Mouse (Mus musculus) stomach, embryonic 14.5 days (tissue): ENCODE measurements around the gene Bglap3. TPM values are rescaled to one million over a fixed set of nuclear protein-coding genes. Genes with fewer than 3 reads are reported as not detected.

Experiments
- ATAC-seq: fragments of 200-750 bp; cut with Nextera tagmentation; 2 replicates; pipeline ENCODE4 v1.8.0; 2017; ENCODE audit warnings: low read depth, moderate TSS enrichment; ENCODE audit not compliant: insufficient number of reproducible peaks, insufficient read depth, low FRiP score
- H3K27ac ChIP-seq: fragments of 300-500 bp; sonication (generic); 2 replicates; pipeline ENCODE4 v1.5.1; 2014; ENCODE audit warnings: mild to moderate bottlenecking, low read length, moderate library complexity, mixed read lengths
- H3K27me3 ChIP-seq: fragments of 300-500 bp; sonication (generic); 2 replicates; pipeline ENCODE4 v1.6.1; 2014; ENCODE audit warnings: low read length, control low read depth, mixed read lengths; ENCODE audit not compliant: control insufficient read depth, insufficient read depth
- H3K36me3 ChIP-seq: fragments of 300-500 bp; sonication (generic); 2 replicates; pipeline ENCODE4 v1.6.1; 2014; ENCODE audit warnings: mild to moderate bottlenecking, control low read depth, low read length, moderate library complexity, mixed read lengths; ENCODE audit not compliant: control insufficient read depth, insufficient read depth
- H3K4me1 ChIP-seq: fragments of 300-500 bp; sonication (generic); 2 replicates; pipeline ENCODE4 v1.6.1; 2014; ENCODE audit warnings: low read length, control low read depth, mixed read lengths; ENCODE audit not compliant: control insufficient read depth, insufficient read depth
- H3K4me2 ChIP-seq: fragments of 300-500 bp; sonication (generic); replicated peaks from 2 replicates; pipeline ENCODE4 v1.6.1; 2014; ENCODE audit warnings: low read depth, low read length, control low read depth
- H3K4me3 ChIP-seq: fragments of 300-500 bp; sonication (generic); 2 replicates; pipeline ENCODE4 v1.5.1; 2014; ENCODE audit warnings: low read depth, low read length, control low read depth
- H3K9ac ChIP-seq: fragments of 300-500 bp; sonication (generic); replicated peaks from 2 replicates; pipeline ENCODE4 v1.6.1; 2014; ENCODE audit warnings: low read depth, mild to moderate bottlenecking, control low read depth, low read length, moderate library complexity, mixed read lengths
- H3K9me3 ChIP-seq: fragments of 300-500 bp; sonication (generic); 2 replicates; pipeline ENCODE4 v1.6.1; 2016; ENCODE audit warnings: low read depth, low read length, control low read depth; ENCODE audit not compliant: control insufficient read depth
- WGBS: fragments of 180-500 bp; shearing (Covaris S2); extraction: QIAGEN DNeasy Blood & Tissue Kit; methylation state at CpG from one replicate; pipeline ENCODE4 v1.1.7; 2014; 5-methylcytosine and 5-hydroxymethylcytosine counted together
- polyA plus RNA-seq: library from polyadenylated mRNA; unstranded; fragments of >200 nt; fragmentation: Nextera tagmentation; extraction: Ambion mirVana; gene quantifications from 2 replicates; pipeline ENCODE4 v1.2.1, GENCODE M21; 2014

The Bglap3 gene
- polyA plus RNA-seq, 1 experiment from 2014 or later, result not detected

- Histone ChIP-seq H3K4me2 (peak overlapping the region; percentile 46), H3K36me3 (no peaks in the 10 kb centered on the region), H3K4me1 (peaks cover 18% of the 10 kb centered on the region), H3K9me3 (no peaks in the 10 kb centered on the region), H3K27me3 (no peaks in the 10 kb centered on the region), H3K27ac (peak overlapping the region; percentile 94), H3K4me3 (peak overlapping the region; percentile 70), H3K9ac (peak overlapping the region; percentile 80)
- under 1% methylated on average over 27 of the region's 27 CpGs for WGBS
- peak; percentile 11; the same call in 1 of the 2 replicates for ATAC-seq
These were observed 37.0 kb downstream of the Bglap3 start for GRCm38 (mm10) chr3:88335436-88336053.

DNA sequence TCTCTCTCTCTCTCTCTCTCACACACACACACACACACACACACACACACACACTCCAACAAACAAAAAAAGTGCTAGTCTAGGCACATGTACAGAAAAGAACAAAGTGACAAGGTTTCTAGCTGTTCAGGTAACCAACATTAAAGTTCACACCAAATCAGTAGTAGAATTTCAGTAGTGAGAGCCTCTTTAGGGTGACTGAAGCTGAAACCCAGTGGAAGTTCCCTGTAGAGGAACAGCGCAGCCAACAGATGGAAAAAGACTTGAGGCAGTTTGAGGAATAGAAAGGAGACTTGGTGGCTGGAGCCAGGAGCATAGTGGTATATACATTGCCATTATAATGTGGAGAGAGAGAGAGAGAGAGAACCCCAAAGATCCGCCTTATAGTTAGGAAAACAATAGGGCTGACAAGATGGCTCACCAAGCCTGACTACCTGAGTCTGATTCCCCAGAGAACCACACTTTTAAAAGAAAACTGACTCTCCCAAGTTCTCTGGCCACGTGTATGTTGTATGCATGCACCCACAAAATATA is 37.6 kb downstream of the Bglap3 start:
- H3K27me3 ChIP-seq, result no peaks in the 10 kb centered on the region

GRCm38 (mm10) chr3:88334029-88334658 is 38.4 kb downstream of the Bglap3 start:
- no peak overlapping the region for H3K9ac ChIP-seq
- peak; percentile 54 for ATAC-seq

More for the DNA sequence above, 37.6 kb downstream of the Bglap3 start:
- Histone ChIP-seq H3K4me1 (peaks cover 18% of the 10 kb centered on the region), H3K9ac (peak overlapping the region; percentile 80), H3K27ac (peak overlapping the region; percentile 94; the same call in 1 of the 2 replicates), H3K4me2 (peak overlapping the region; percentile 46), H3K9me3 (no peaks in the 10 kb centered on the region), H3K4me3 (peak overlapping the region; percentile 70), H3K36me3 (no peaks in the 10 kb centered on the region)
- 33% methylated on average over 3 of the region's 3 CpGs for WGBS
- ATAC-seq, result no peak

GRCm38 (mm10) chr3:88331282-88331681 is 41.3 kb downstream of the Bglap3 start:
- H3K9ac ChIP-seq, result no peak overlapping the region
- WGBS, result 42% methylated on average over 2 of the region's 2 CpGs
- H3K9me3 ChIP-seq, result no peaks in the 10 kb centered on the region
- H3K4me2 ChIP-seq, result no peak overlapping the region
- H3K4me1 ChIP-seq, result 0 out of 2 replicates have a peak, but pooled peaks cover 4% of the 10 kb centered on the region
- peaks cover 17% of the 10 kb centered on the region for H3K36me3 ChIP-seq
- H3K4me3 ChIP-seq, result no peak overlapping the region
- H3K27ac ChIP-seq, result no peak overlapping the region
- H3K27me3 ChIP-seq, result no peaks in the 10 kb centered on the region
- ATAC-seq, result no peak

More at GRCm38 (mm10) chr3:88334029-88334658, 38.4 kb downstream of the Bglap3 start:
- H3K9me3 ChIP-seq, result no peaks in the 10 kb centered on the region
- H3K4me3 ChIP-seq, result peak overlapping the region; percentile 25
- peaks cover 18% of the 10 kb centered on the region for H3K4me1 ChIP-seq
- H3K27me3 ChIP-seq, result no peaks in the 10 kb centered on the region
- H3K27ac ChIP-seq, result peak overlapping the region; percentile 82
- 34% methylated on average over 12 of the region's 12 CpGs for WGBS
- peaks cover 2% of the 10 kb centered on the region; the same call in 1 of the 2 replicates for H3K36me3 ChIP-seq
- H3K4me2 ChIP-seq, result peak overlapping the region; percentile 34

GRCm38 (mm10) chr3:88328956-88329355 is 43.6 kb downstream of the Bglap3 start:
- 54% methylated on average over 5 of the region's 5 CpGs for WGBS
- no peak overlapping the region for H3K4me2 ChIP-seq
- peaks cover 17% of the 10 kb centered on the region for H3K36me3 ChIP-seq
- no peaks in the 10 kb centered on the region for H3K9me3 ChIP-seq
- H3K4me3 ChIP-seq, result no peak overlapping the region
- H3K27me3 ChIP-seq, result no peaks in the 10 kb centered on the region
- H3K4me1 ChIP-seq, result peaks cover 10% of the 10 kb centered on the region
- H3K9ac ChIP-seq, result no peak overlapping the region
- ATAC-seq, result no peak
- H3K27ac ChIP-seq, result no peak overlapping the region

GRCm38 (mm10) chr3:88324951-88325405 is 47.6 kb downstream of the Bglap3 start, which contains the start of gene Glmp:
TSS of gene Glmp (plus strand) at chr3:88325023.
- ATAC-seq, result peak; percentile 59; the same call in 1 of the 2 replicates
- H3K9ac ChIP-seq, result peak within 1 kb of the TSS; percentile 71
- no peaks in the 10 kb centered on the region for H3K9me3 ChIP-seq
- peaks cover 10% of the 10 kb centered on the region for H3K4me1 ChIP-seq
- peak within 1 kb of the TSS; percentile 82 for H3K4me2 ChIP-seq
- WGBS, result under 1% methylated on average over 10 of the region's 10 CpGs
- H3K27me3 ChIP-seq, result no peaks in the 10 kb centered on the region
- peak within 1 kb of the TSS; percentile 78 for H3K4me3 ChIP-seq
- H3K27ac ChIP-seq, result no peak within 1 kb of the TSS; the same call in 1 of the 2 replicates
- peaks cover 54% of the 10 kb centered on the region for H3K36me3 ChIP-seq

Other genes with a start within 250 kb of the Bglap3 start
- gene Mef2d, start 230.4 kb downstream of the Bglap3 start, polyA plus RNA-seq, result 19.5 and 20.1 TPM in 2 replicates
- gene Rhbg, start 118.0 kb downstream of the Bglap3 start, polyA plus RNA-seq, result 3.2 and 4.2 TPM in 2 replicates
- 0.33 and 0.64 TPM in 2 replicates for gene Gm38392, start 85.5 kb downstream of the Bglap3 start, polyA plus RNA-seq
- gene Tsacc, start 75.7 kb downstream of the Bglap3 start, polyA plus RNA-seq, result 12.9 and 13.8 TPM in 2 replicates
- gene Cct3, start 75.6 kb downstream of the Bglap3 start, polyA plus RNA-seq, result 495 and 512 TPM in 2 replicates
- 121 and 132 TPM in 2 replicates for gene Glmp, start 47.7 kb downstream of the Bglap3 start, polyA plus RNA-seq
- gene Tmem79, start 36.6 kb downstream of the Bglap3 start, polyA plus RNA-seq, result 20.5 and 23.1 TPM in 2 replicates
- 38.9 and 39.4 TPM in 2 replicates for gene Smg5, start 36.5 kb downstream of the Bglap3 start, polyA plus RNA-seq
- gene Paqr6, start 8.2 kb downstream of the Bglap3 start, polyA plus RNA-seq, result 10.8 and 11.2 TPM in 2 replicates
- gene Bglap2, start 6.0 kb upstream of the Bglap3 start, polyA plus RNA-seq, result not detected in 2 replicates
- gene Bglap, start 11.7 kb upstream of the Bglap3 start, polyA plus RNA-seq, result not detected in 2 replicates
- 136 and 143 TPM in 2 replicates for gene Pmf1, start 37.6 kb upstream of the Bglap3 start, polyA plus RNA-seq
- 18.2 and 18.4 TPM in 2 replicates for gene Slc25a44, start 52.4 kb upstream of the Bglap3 start, polyA plus RNA-seq
- 8.9 and 11.8 TPM in 2 replicates for gene Sema4a, start 88.4 kb upstream of the Bglap3 start, polyA plus RNA-seq
- 128 and 148 TPM in 2 replicates for gene Lmna, start 137.2 kb upstream of the Bglap3 start, polyA plus RNA-seq
- gene Mex3a, start 159.7 kb upstream of the Bglap3 start, polyA plus RNA-seq, result 25.2 and 26.3 TPM in 2 replicates
- 57.0 and 67.9 TPM in 2 replicates for gene Rab25, start 175.6 kb upstream of the Bglap3 start, polyA plus RNA-seq
- 84.8 and 88.5 TPM in 2 replicates for gene Lamtor2, start 180.3 kb upstream of the Bglap3 start, polyA plus RNA-seq
- gene Ubqln4, start 181.0 kb upstream of the Bglap3 start, polyA plus RNA-seq, result 48.4 TPM in 2 replicates
- gene Ssr2, start 203.1 kb upstream of the Bglap3 start, polyA plus RNA-seq, result 295 and 301 TPM in 2 replicates
- 108 and 119 TPM in 2 replicates for gene Arhgef2, start 233.2 kb upstream of the Bglap3 start, polyA plus RNA-seq